Mouse (Mus musculus) common myeloid progenitor, adult 5-6 weeks (primary cell): ENCODE data around the gene Lnx2. TPM values are rescaled to one million over a fixed set of nuclear protein-coding genes. Genes with fewer than 3 reads are reported as not detected.
A peak's percentile ranks its signal among the peaks of the same experiment; 100 is the strongest.

Experiments
- ATAC-seq: replicated peaks from 2 replicates; pipeline ENCODE4 v1.8.0; 2016; ENCODE audit warnings: low read depth, mild to moderate bottlenecking, moderate TSS enrichment, inconsistent platforms; ENCODE audit not compliant: poor library complexity, severe bottlenecking
- total RNA-seq: library from RNA; stranded (forward); fragments of 200-1000, 187-1606 nt; gene quantifications from 2 replicates; pipeline ENCODE4 v1.2.3, GENCODE M21; 2017

The Lnx2 gene
- total RNA-seq, 1 experiment from 2014 or later: 10.8 TPM

- ATAC-seq: no peak
Measured at GRCm38 (mm10) chr5:147078110-147078900, 1.9 kb upstream of the Lnx2 start.

- ATAC-seq: peak; percentile 61
Measured at GRCm38 (mm10) chr5:147077305-147078034, 1.1 kb upstream of the Lnx2 start.

- peak; percentile 2; the same call in 1 of the 2 replicates for ATAC-seq
Measured at GRCm38 (mm10) chr5:147076799-147077165, 396 bp upstream of the Lnx2 start, which contains the start of gene Polr1d. Gene Polr1d, plus strand, starts transcription at chr5:147077050.

- ATAC-seq: no peak
Measured at GRCm38 (mm10) chr5:147075103-147076025, 1.0 kb downstream of the Lnx2 start.

GRCm38 (mm10) chr5:147073805-147074204 is 2.6 kb downstream of the Lnx2 start:
- no peak for ATAC-seq

GRCm38 (mm10) chr5:147071886-147072285 is 4.5 kb downstream of the Lnx2 start:
- ATAC-seq: no peak

GRCm38 (mm10) chr5:147070791-147071516 is 5.4 kb downstream of the Lnx2 start:
- ATAC-seq: no peak; the same call in 1 of the 2 replicates

GRCm38 (mm10) chr5:147068876-147069275 is 7.5 kb downstream of the Lnx2 start:
- no peak for ATAC-seq

GRCm38 (mm10) chr5:147066965-147067364 is 9.4 kb downstream of the Lnx2 start:
- ATAC-seq: no peak

GRCm38 (mm10) chr5:147066129-147066528 is 10.3 kb downstream of the Lnx2 start:
- no peak for ATAC-seq

- no peak for ATAC-seq
Measured at GRCm38 (mm10) chr5:147063215-147063661, 13.1 kb downstream of the Lnx2 start.

- peak; percentile 59 for ATAC-seq
Measured at GRCm38 (mm10) chr5:147060024-147060423, 16.4 kb downstream of the Lnx2 start.

- ATAC-seq: peak; percentile 60
Measured at GRCm38 (mm10) chr5:147059319-147059718, 17.1 kb downstream of the Lnx2 start.

GRCm38 (mm10) chr5:147058661-147059060 is 17.7 kb downstream of the Lnx2 start:
- no peak for ATAC-seq

GRCm38 (mm10) chr5:147057626-147058414 is 18.6 kb downstream of the Lnx2 start:
- no peak for ATAC-seq

GRCm38 (mm10) chr5:147056712-147057290 is 19.6 kb downstream of the Lnx2 start:
- no peak for ATAC-seq

- ATAC-seq: no peak
Measured at GRCm38 (mm10) chr5:147055572-147056245, 20.7 kb downstream of the Lnx2 start.

- no peak for ATAC-seq
Measured at GRCm38 (mm10) chr5:147054747-147055270, 21.6 kb downstream of the Lnx2 start.
